Mouse (Mus musculus) midbrain, embryonic 10.5 days (tissue): ENCODE measurements around the gene Msh2. TPM values are rescaled to one million over a fixed set of nuclear protein-coding genes. Genes with fewer than 3 reads are reported as not detected.
A peak's percentile ranks its signal among the peaks of the same experiment; 100 is the strongest.

Experiments used
- DNase-seq: peaks from one replicate; pipeline ENCODE4 v3.0.0-alpha.2; 2017; ENCODE audit warnings: low spot score
- H3K27ac ChIP-seq: fragments of 300-500 bp; sonication (generic); replicated peaks from 2 replicates; pipeline ENCODE4 v1.5.1; 2016; ENCODE audit warnings: mild to moderate bottlenecking
- H3K27me3 ChIP-seq: fragments of 300-500 bp; sonication (generic); 2 replicates; pipeline ENCODE4 v1.6.1; 2016; ENCODE audit warnings: low read depth, mild to moderate bottlenecking; ENCODE audit not compliant: poor library complexity, severe bottlenecking
- H3K36me3 ChIP-seq: fragments of 300-500 bp; sonication (generic); 2 replicates; pipeline ENCODE4 v1.6.1; 2016; ENCODE audit warnings: mild to moderate bottlenecking, moderate library complexity
- H3K4me1 ChIP-seq: fragments of 300-500 bp; sonication (generic); 2 replicates; pipeline ENCODE4 v1.6.1; 2016
- H3K4me3 ChIP-seq: fragments of 300-500 bp; sonication (generic); 2 replicates; pipeline ENCODE4 v1.5.1; 2016; ENCODE audit warnings: mild to moderate bottlenecking, moderate library complexity
- H3K9me3 ChIP-seq: fragments of 300-500 bp; sonication (generic); replicated peaks from 2 replicates; pipeline ENCODE4 v1.6.1; 2016; ENCODE audit warnings: mild to moderate bottlenecking
- WGBS: fragments of 180-500 bp; shearing (Covaris S2); methylation state at CpG from one replicate; pipeline ENCODE4 v1.1.7; 2016; 5-methylcytosine and 5-hydroxymethylcytosine counted together
- polyA plus RNA-seq: library from polyadenylated mRNA; unstranded; fragments of >200 nt; fragmentation: Nextera tagmentation; extraction: Ambion mirVana; gene quantifications from 2 replicates; pipeline ENCODE4 v1.2.1, GENCODE M21; 2016

Msh2 gene
- polyA plus RNA-seq, 1 experiment from 2014 or later: 141 TPM

DNA sequence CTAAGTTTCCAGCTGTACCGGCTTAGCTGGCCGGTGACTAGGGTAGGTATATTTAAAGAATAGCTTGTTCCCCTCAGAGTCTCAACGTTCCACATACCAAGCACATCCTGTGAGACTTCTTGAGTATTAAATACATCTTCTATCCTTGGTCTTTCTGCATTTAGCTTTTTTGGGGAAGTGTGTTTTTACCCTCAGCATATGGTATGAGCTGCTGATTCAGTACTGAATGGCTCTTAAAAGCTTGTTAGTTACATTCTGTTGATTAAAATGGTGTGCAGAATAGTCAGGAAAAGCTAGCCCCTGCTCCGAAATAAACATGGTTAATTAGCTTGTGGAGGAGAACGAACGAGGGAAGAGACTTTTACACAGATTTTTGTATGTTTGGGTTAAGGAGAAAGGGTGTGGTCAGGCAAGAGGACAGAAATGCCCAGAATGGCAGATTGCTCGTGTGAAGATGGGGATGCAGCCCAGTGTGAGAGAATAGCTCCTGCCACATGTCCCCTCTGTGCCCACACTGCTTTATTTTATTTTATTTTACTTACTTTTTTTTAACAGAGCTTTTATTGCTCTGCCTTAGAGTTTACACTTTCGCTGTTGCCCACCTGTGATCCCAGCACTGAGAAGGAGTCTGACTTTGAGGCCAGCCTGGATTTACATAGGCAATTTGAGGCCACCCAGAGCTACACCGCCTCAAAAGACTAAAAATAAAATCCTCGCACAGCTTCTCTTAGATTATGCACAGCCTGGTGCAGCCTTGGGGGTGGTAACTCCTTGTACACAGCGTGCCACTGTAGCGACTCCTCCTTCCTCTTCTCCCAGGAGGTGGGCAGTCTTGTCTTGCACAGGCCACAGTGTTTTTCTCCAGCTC lies 54.6 kb downstream of the Msh2 start:
- 95% methylated on average over 12 of the region's 12 CpGs for WGBS
- Histone ChIP-seq H3K4me1 (no peaks in the 10 kb centered on the region), H3K4me3 (no peak overlapping the region), H3K27me3 (no peaks in the 10 kb centered on the region), H3K9me3 (peaks cover 14% of the 10 kb centered on the region; the same call in 1 of the 2 replicates), H3K36me3 (peaks cover 57% of the 10 kb centered on the region), H3K27ac (no peak overlapping the region)
- no peak for DNase-seq

DNA sequence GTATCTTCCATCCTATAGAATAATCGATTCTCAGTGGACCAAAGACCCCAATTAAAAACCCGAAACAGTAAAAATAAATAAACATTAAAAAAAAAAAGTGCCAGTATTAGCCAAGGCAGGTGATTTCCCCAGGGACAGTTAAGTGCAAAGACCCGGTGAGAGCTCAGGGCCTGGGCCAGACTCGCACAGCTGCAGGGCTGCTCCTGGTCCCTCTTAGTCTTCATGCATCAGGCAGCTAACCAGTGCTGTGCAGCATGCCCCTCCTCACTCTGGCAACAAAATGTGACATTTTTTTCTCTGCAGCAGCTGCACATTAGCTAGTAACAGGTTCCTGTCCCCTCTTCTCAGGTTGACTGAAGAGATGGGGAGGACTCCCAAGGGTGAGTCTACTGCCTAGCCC lies 59.8 kb downstream of the Msh2 start:
- Histone ChIP-seq H3K27ac (no peak overlapping the region), H3K9me3 (peaks cover 13% of the 10 kb centered on the region; the same call in 1 of the 2 replicates), H3K27me3 (no peaks in the 10 kb centered on the region), H3K4me3 (no peak overlapping the region), H3K4me1 (no peaks in the 10 kb centered on the region), H3K36me3 (peaks cover 4% of the 10 kb centered on the region)
- DNase-seq: no peak
- 88% methylated on average over 4 of the region's 4 CpGs for WGBS

DNA sequence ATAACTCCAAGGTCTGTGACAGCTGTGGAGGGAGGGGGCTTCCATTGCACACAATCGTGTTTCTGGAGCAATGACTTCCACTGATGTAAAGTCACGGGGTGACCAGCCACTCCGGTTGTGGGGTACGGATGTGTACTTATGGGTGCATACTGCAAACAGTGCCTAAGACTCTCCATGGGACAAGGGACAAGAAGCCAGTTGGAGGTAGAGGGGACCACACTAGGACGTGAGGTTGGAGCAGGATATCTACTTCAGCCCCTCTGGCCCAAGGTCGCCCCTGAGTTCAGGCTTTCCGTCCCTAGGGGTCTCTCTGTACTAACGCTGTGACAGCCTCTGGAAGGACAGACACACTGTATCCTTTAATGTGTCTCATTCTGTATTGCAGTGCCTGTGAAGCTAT lies 62.3 kb downstream of the Msh2 start:
- WGBS: 92% methylated on average over 8 of the region's 8 CpGs

DNA sequence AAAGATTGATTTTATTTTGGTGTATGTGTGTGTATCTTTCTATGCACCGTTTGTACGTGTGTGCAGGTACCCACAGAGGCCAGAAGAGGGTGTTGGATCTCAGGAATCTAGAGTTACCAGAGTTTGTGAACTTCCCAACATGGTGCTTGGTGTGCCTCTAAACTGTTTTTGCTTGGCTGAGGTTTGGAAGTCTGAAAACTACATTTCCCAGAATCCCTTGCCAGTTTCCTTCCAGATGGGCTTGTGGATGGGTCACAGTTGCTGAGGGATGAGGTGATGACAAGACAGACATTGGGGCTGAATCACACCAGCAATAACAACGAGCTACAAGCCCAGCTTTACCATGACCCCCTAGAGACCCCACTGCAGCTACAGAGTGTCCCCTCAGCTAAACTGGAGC lies 65.0 kb downstream of the Msh2 start:
- H3K4me3 ChIP-seq: no peak overlapping the region
- no peaks in the 10 kb centered on the region for H3K36me3 ChIP-seq
- no peak for DNase-seq
- peaks cover 10% of the 10 kb centered on the region for H3K4me1 ChIP-seq
- 81% methylated on average over 3 of the region's 3 CpGs for WGBS
- H3K9me3 ChIP-seq: no peaks in the 10 kb centered on the region
- no peaks in the 10 kb centered on the region for H3K27me3 ChIP-seq
- no peak overlapping the region for H3K27ac ChIP-seq

More for the DNA sequence above, 62.3 kb downstream of the Msh2 start:
- no peak for DNase-seq
- Histone ChIP-seq H3K4me1 (no peaks in the 10 kb centered on the region), H3K4me3 (no peak overlapping the region), H3K9me3 (peaks cover 5% of the 10 kb centered on the region; the same call in 1 of the 2 replicates), H3K27ac (no peak overlapping the region), H3K36me3 (no peaks in the 10 kb centered on the region), H3K27me3 (no peaks in the 10 kb centered on the region)

DNA sequence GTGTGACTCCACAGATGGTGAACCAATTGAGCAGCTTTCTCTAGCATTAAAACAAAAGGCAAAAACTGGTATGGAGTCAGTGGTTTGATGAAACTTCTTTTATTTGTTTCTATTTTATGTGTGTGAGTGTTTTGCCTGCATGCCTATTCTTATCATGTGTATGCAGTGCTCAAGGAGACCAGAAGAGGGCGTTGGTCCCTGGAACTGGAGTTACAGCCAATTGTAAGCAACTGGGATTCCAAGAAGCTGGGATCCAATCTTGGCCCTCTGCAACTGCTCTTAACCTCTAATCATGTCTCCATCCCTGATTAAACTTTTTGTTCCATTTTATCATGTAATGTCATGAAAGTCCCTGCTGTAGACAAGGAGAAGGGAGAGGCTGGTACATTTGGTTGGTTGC lies 67.7 kb downstream of the Msh2 start:
- Histone ChIP-seq H3K4me3 (no peak overlapping the region), H3K9me3 (no peaks in the 10 kb centered on the region), H3K4me1 (peaks cover 13% of the 10 kb centered on the region), H3K36me3 (no peaks in the 10 kb centered on the region), H3K27me3 (peaks cover 24% of the 10 kb centered on the region), H3K27ac (no peak overlapping the region)
- 44% methylated on average over 1 of the region's 1 CpGs for WGBS
- DNase-seq: no peak

DNA sequence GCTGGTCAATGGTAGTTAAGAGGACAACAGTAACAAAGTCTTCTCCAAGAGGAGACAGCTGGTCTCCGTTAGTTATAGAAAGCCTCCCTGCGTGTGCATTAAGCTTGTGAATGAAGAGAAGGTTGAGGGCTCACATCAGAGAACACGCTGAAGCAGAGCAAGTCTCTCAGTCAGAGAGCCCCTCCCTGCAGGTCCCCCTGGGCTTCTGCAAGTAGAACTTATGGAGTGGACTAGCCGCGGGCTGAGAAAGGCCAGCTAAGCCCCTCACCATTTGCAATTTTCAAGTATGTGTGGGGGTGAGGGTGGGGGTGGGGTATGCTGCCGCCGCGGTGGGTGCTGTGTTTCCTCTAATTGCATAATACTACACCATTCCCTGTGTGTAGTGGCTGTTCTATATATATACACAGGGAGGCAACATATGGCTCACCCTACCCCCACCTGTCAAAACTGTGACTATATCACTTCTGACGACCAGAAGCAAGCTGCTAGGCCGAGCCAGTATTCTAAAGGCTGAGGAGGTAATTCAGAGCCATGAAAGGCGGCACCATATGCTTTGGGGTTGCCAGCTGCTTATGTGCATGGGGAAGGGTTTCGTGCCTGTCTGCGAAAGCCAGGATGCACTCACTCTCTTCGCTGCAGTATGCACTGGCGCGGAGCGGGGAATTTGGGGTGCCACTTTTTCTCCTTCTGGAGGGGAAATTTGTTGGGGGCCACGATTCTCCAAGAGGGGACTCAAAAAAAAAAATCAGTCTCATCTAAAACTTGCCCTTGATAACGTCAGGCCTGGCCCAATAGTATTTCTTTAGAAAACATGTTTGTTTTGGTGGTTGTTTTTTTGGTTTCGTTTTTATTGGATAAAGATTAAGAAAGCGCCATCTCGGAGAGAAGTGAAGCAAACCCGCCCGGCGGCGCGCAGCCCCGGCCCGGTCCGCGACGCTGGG lies 73.1 kb downstream of the Msh2 start:
- H3K4me3 ChIP-seq: peak overlapping the region; percentile 60
- H3K27ac ChIP-seq: peak overlapping the region; percentile 67; the same call in 1 of the 2 replicates
- DNase-seq: peak; percentile 31
- WGBS: 17% methylated on average over 32 of the region's 32 CpGs
- peaks cover 6% of the 10 kb centered on the region for H3K9me3 ChIP-seq
- peaks cover 65% of the 10 kb centered on the region for H3K27me3 ChIP-seq
- H3K4me1 ChIP-seq: peaks cover 34% of the 10 kb centered on the region
- no peaks in the 10 kb centered on the region for H3K36me3 ChIP-seq

DNA sequence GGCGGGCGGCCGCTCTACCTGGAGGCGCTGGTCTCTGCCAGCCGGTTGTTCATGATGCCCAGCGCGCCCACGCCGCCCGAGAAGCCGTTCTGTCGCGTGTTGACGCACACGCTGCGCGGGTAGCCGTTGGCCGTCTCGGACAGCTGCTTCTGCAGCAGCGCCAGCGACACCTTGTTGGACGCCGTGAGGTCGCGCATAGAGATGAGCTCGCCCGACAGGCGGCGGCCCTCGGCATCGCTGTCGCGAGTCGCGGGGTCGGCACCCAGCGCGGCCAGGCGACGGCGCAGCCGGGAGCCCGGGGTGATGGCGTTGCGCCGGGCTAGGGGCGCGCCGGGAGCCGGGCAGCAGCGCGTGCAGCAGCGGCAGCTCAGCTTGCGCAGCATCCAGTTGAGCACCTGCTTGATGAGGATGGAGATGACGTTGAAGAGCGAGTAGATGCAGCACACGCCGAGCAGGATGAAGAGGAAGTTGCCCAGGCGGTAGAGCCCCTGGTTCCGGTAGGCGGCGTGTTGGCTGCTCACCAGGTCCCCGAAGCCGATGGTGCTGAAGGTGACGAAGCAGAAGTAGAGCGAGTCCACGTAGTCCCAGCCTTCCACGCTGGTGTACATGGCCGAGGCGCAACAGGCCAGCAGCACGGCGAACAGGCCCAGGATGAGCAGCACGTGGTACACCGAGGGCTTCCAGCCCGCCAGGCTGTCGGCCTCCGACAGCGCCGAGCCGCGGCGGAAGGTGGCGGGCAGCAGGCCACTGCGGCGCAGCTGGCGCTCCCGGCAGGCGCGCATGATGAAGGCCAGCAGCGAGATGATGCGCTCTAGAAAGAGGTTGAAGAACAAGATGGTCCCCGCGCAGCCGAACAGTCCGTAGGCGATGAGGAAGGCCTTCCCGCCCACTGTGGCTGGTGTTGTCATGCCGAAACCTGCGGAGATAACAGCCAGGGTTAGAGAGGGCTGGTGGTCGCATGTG lies 74.1 kb downstream of the Msh2 start:
- Histone ChIP-seq H3K9me3 (peaks cover 6% of the 10 kb centered on the region), H3K27ac (peak overlapping the region; percentile 67), H3K4me1 (peaks cover 33% of the 10 kb centered on the region), H3K4me3 (peak overlapping the region; percentile 60), H3K36me3 (no peaks in the 10 kb centered on the region), H3K27me3 (peaks cover 65% of the 10 kb centered on the region)
- DNase-seq: peak; percentile 70
- 4% methylated on average over 101 of the region's 101 CpGs for WGBS

DNA sequence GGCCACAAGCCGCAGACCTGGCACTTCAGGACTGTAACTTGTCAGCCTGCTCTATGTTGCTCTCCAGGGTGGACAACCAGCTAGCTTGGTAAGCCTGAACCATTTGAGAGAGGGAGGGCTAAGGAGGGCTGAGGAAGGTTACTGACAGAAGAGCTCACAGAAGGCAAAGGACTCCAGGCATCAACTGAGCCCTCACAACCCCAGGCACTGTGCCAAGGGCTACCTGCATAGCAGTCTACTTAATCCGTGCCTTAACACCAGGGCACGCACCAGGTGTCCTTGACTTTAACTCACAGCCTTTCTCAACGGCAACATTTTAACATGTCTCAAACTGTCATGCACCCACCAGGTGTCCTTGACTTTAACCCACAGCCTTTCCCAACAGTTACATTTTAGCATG lies 88.2 kb downstream of the Msh2 start:
- 0 out of 2 replicates have a peak, but pooled peaks cover 5% of the 10 kb centered on the region for H3K4me1 ChIP-seq
- H3K9me3 ChIP-seq: no peaks in the 10 kb centered on the region
- no peak overlapping the region for H3K27ac ChIP-seq
- H3K27me3 ChIP-seq: no peaks in the 10 kb centered on the region
- 93% methylated on average over 4 of the region's 4 CpGs for WGBS
- H3K36me3 ChIP-seq: no peaks in the 10 kb centered on the region
- H3K4me3 ChIP-seq: no peak overlapping the region
- no peak for DNase-seq

DNA sequence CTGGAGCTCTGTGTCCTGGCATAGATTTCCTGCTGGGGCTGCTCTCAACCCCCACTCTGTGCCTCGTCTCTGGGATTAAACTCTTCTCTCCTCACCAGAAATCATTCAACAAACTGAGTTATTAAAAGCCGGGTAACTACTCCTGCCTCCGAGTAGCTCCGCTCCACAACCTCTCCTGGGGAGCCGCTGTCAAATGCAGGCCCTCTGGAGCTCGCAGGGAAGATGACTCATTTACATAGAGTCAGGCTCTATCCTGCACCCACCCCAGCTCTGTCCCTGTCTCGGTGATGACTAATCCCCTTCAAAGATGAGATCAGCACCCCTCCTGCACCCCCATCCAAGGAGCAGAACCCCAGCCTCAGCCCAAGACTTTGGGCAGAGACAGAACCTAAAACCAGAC lies 91.0 kb downstream of the Msh2 start:
- WGBS: 42% methylated on average over 7 of the region's 7 CpGs
- Histone ChIP-seq H3K9me3 (no peaks in the 10 kb centered on the region), H3K27me3 (no peaks in the 10 kb centered on the region), H3K4me3 (no peak overlapping the region), H3K36me3 (no peaks in the 10 kb centered on the region), H3K4me1 (0 out of 2 replicates have a peak, but pooled peaks cover 5% of the 10 kb centered on the region), H3K27ac (no peak overlapping the region)
- no peak for DNase-seq

DNA sequence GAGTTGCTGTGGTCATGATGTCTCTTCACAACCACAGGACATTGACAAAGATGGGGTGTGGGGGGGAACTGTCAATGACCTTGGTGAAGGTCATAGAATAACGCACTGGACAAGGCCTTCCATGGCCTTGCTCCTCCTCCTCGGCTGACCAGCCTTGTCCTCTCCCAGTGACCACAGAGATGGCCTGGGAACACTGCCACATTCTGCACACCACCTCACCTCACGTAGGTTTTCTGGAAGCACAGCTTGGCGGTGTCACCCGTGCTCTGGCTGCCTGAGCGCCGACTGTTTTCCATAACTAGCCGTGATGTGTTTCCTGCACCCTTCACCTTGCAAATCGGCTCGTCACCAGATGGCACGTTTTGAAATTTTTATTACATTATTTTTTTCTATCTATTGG lies 92.9 kb downstream of the Msh2 start:
- H3K27ac ChIP-seq: no peak overlapping the region
- WGBS: 96% methylated on average over 11 of the region's 11 CpGs
- no peak for DNase-seq
- no peaks in the 10 kb centered on the region for H3K27me3 ChIP-seq
- 0 out of 2 replicates have a peak, but pooled peaks cover 5% of the 10 kb centered on the region for H3K4me1 ChIP-seq
- H3K4me3 ChIP-seq: no peak overlapping the region
- no peaks in the 10 kb centered on the region for H3K9me3 ChIP-seq
- no peaks in the 10 kb centered on the region for H3K36me3 ChIP-seq

DNA sequence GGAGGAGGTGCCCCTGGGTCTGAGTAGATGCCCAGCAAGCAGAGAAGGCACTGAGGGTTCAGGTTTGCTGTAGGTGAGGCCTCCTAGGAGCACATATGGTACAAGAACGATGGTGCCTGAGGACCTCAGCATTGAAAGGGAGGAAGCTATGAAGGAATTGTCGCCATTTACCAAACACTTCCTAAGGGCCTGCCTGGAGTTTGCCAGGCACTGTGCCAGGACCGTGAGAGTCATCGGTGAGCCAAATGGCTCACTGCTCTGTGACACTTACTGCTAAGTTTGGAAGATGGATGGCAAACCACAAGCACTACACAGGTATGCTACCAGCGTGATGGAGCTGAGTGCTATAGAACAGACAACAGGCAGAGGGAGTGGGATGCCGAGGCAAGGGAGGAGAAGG lies 94.8 kb downstream of the Msh2 start:
- no peak for DNase-seq
- H3K27me3 ChIP-seq: no peaks in the 10 kb centered on the region
- no peak overlapping the region for H3K27ac ChIP-seq
- H3K4me1 ChIP-seq: 0 out of 2 replicates have a peak, but pooled peaks cover 5% of the 10 kb centered on the region
- no peaks in the 10 kb centered on the region for H3K36me3 ChIP-seq
- WGBS: 90% methylated on average over 6 of the region's 6 CpGs
- H3K9me3 ChIP-seq: no peaks in the 10 kb centered on the region
- no peak overlapping the region for H3K4me3 ChIP-seq

DNA sequence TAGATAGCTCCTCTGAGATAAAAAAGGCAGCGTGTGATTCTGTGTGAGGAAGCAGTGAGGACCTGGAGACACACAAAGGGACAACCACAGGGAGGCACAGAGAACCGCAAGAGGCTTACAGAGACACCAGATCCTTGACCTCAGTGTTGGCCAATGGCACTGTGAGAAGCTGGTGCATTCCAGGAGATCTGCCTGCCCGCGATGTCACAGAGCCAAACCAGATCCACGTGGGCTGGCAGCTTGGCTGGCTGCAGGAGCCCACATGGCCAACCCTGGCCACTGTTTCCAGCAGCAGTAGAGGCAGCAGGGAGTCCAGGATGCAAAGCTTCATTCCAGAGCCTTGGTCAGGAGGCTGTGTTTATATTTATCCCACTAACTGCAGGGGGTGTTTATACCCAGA lies 98.6 kb downstream of the Msh2 start:
- Histone ChIP-seq H3K9me3 (no peaks in the 10 kb centered on the region), H3K27ac (no peak overlapping the region), H3K36me3 (no peaks in the 10 kb centered on the region), H3K4me1 (no peaks in the 10 kb centered on the region), H3K27me3 (no peaks in the 10 kb centered on the region), H3K4me3 (no peak overlapping the region)
- no peak for DNase-seq
- WGBS: 53% methylated on average over 5 of the region's 5 CpGs
